Mouse (Mus musculus): ENCODE measurements around the gene Nr4a1.

The Nr4a1 gene

GRCm38 (mm10) chr15:101315832-101316231, 61.8 kb downstream of the Nr4a1 start:
- DNase-seq (ENCODE audit: low spot score in 2 of 2), result peak; percentile 82 to 90

GRCm38 (mm10) chr15:101316279-101316912, 62.3 kb downstream of the Nr4a1 start:
- DNase-seq (ENCODE audit: low spot score in 2 of 2), result no peak

GRCm38 (mm10) chr15:101316913-101317813, 63.1 kb downstream of the Nr4a1 start:
- DNase-seq (ENCODE audit: low spot score in 2 of 2), result no peak

- DNase-seq (ENCODE audit: low spot score in 2 of 2), result no peak
Measured at GRCm38 (mm10) chr15:101317814-101318500, 63.9 kb downstream of the Nr4a1 start.

DNA sequence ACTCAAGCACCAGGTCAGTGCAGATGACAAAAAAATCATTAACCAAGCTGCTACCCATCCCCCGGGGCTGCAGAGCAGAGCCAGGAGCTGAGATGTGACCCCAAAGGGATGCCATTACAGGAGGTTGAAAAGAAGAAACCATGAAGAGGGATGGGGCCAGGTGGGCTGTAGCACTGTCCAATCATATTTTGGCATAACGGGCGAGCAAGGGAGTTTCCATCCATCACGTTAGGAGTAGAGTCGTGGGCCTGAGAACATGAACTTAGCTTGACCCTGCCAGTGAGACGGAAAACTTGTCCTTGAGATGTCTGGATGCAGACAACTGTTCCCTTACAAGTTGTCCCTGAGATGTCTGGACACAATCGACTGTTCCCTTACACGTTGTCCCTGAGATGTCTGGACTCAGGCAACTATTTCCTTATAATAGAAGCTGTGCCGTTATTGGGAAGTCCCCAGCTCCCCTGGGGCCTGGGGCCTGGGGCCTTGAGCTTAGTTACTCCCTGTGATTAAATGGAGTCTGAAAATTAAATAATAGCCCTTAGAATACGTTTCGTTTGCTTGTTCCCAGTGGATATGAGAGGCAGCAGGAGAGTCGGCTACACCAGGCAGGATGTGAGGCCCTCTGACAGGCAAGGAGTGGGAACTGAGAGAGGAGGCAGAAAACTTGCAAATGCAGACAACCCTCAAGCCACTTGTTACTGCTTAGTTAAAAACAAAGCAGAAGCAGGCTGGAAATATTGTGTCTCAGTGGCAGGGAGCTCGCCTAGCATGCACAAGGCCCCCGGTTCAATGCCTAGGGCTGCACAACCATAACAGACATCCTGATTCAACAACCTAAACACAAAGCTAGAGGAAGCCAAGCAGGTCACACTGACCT, 65.1 kb downstream of the Nr4a1 start:
- no peak for DNase-seq (ENCODE audit: low spot score in 2 of 2)

DNA sequence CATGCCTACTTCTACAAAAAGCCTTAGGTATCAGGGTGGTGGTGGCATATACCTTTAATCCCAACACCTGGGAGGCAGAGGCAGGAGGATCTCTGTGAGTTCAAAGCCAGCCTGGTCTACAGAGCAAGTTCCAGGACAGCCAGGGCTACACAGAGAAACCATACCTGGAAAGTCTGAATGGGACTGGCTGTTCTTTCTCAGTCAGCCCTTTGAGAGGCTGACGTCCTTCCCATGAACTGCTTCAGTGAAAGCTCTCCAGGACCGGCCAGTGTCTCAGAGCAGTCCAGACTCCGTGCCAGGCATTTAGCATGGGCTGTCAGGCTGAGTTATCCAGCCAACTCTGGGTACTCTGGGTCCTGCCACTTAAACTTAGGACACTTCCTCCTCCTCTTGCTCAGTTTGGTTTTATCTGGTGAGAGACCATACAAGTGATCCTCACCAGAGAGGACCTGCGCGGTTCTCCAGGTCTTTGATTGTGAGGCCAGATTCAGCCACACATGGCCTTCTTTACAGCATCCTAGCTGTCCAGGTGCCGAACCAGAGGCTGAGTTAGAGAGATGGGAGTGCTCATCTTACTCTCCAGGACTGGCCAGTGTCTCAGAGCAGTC, 66.0 kb downstream of the Nr4a1 start:
- no peak for DNase-seq (ENCODE audit: low spot score in 2 of 2)

GRCm38 (mm10) chr15:101320618-101321041, 66.6 kb downstream of the Nr4a1 start:
- no peak for DNase-seq (ENCODE audit: low spot score in 2 of 2)

DNA sequence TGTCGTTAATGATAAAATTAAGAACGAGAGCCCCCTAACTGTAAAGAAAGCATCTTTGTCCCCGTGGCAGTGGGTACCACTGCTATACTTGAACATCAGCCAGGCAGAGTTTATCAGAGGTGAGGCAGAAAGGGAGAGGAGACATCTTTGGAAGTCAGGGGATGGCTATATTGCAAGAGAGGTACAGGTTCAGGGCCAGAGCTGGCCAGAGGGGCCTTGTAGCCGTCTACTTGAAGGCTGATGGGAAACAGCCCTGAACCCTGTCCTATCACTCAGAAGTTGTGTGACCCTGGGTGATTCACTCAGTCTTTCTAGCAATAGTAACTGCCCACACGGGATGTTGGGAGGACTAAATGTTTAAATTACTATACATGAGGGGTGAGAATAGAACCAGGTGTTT, 67.1 kb downstream of the Nr4a1 start:
- no peak for DNase-seq (ENCODE audit: low spot score in 2 of 2)

DNA sequence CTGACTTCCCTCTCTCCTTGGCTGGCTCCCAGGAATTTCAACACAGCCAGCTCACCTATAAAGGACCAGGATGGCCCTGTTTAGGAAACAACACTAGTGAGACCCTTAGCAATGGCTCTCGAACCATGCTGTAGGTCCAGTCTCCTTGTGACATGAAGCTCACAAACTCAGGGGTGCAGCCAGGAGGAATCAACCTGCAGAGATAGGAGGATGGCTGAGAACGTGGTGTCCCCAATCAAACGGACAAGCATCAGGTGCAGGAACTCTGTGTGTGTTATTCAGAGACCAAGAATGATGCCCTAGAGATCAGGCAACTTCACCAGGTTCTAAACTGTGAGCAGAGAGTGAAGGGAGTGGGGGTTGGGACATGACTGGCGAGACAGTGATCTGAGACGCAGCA, 68.0 kb downstream of the Nr4a1 start:
- no peak for DNase-seq (ENCODE audit: low spot score in 2 of 2)

GRCm38 (mm10) chr15:101322640-101323039, 68.6 kb downstream of the Nr4a1 start:
- DNase-seq (ENCODE audit: low spot score in 2 of 2), result no peak

- no peak for DNase-seq (ENCODE audit: low spot score in 2 of 2)
Measured at GRCm38 (mm10) chr15:101323511-101323910, 69.4 kb downstream of the Nr4a1 start.

All from thymus, postnatal 10 days (tissue).